ENCODE assay signal across 8 mouse cellular contexts in genomic region chr2:26342044-26342443, GRCm38 (mm10). TPM values are rescaled to one million over a fixed set of nuclear protein-coding genes. Genes with fewer than 3 reads are reported as not detected.
DNase-seq lines count a peak whose midpoint lies in the region; ATAC-seq and TF ChIP-seq lines count a peak whose summit lies in the region.

No protein-coding gene starts in this region.

- no peak for DNase-seq in forebrain, embryonic 10.5 days (ENCODE audit: extremely low spot score, low spot score)
- DNase-seq in cerebellum, adult 18-20 months = peak; percentile 77 to 78
- no peak for DNase-seq in heart, embryonic 10.5 days (ENCODE audit: low spot score)
- DNase-seq in liver, adult 2 months (ENCODE audit: extremely low read depth, low read depth, low spot score) = no peak
- DNase-seq in right cerebral cortex, postnatal 25 days = peak; percentile 73

- H3K4me3 ChIP-seq in forebrain, embryonic 10.5 days = no peak overlapping the region
- no peak overlapping the region for H3K4me3 ChIP-seq in forebrain, embryonic 15.5 days
- H3K4me3 ChIP-seq in heart, embryonic 10.5 days = peak overlapping the region; percentile 35; the same call in 1 of the 2 replicates
- H3K4me3 ChIP-seq in kidney, embryonic 15.5 days (replicated peaks) = no peak overlapping the region
- H3K4me3 ChIP-seq in liver, adult 2 months (ENCODE audit: insufficient read depth, low read depth, low read length) = no peak overlapping the region

- H3K27ac ChIP-seq in forebrain, embryonic 10.5 days = 0 out of 2 replicates have a peak overlapping the region, but pooled peaks have one; percentile 35
- H3K27ac ChIP-seq in forebrain, embryonic 15.5 days (replicated peaks) = no peak overlapping the region
- peak overlapping the region; percentile 86 for H3K27ac ChIP-seq in heart, embryonic 10.5 days
- peak overlapping the region; percentile 82 for H3K27ac ChIP-seq in kidney, embryonic 15.5 days
- peak overlapping the region; percentile 66 for H3K27ac ChIP-seq in liver, adult 2 months (replicated peaks; ENCODE audit: insufficient read depth, low read depth, low read length)

- ATAC-seq in forebrain, embryonic 15.5 days (replicated peaks) = no peak
- peak; percentile 20; the same call in 1 of the 2 replicates for ATAC-seq in kidney, embryonic 15.5 days (replicated peaks; ENCODE audit: low FRiP score)
- no peak for ATAC-seq in megakaryocyte progenitor cell, adult 5-6 weeks (replicated peaks; ENCODE audit: poor library complexity)

- no peaks in the 10 kb centered on the region for H3K79me2 ChIP-seq in liver, adult 2 months (ENCODE audit: control insufficient read depth, insufficient read depth, low read length)

- no peak overlapping the region for H3K9ac ChIP-seq in forebrain, embryonic 15.5 days (replicated peaks)
- H3K9ac ChIP-seq in kidney, embryonic 15.5 days = no peak overlapping the region
- peak overlapping the region; percentile 9; the same call in 1 of the 2 replicates for H3K9ac ChIP-seq in liver, adult 2 months (ENCODE audit: low read depth, low read length)

- WGBS in forebrain, embryonic 10.5 days = 92% methylated on average over 10 of the region's 10 CpGs
- 68% methylated on average over 10 of the region's 10 CpGs for WGBS in forebrain, embryonic 15.5 days
- 65% methylated on average over 10 of the region's 10 CpGs for WGBS in heart, embryonic 10.5 days
- 66% methylated on average over 10 of the region's 10 CpGs for WGBS in kidney, embryonic 15.5 days
- WGBS in liver, adult 2 months = 13% methylated on average over 10 of the region's 10 CpGs

- no peak for TF ChIP-seq POLR2A in liver, adult 2 months (IDR thresholded peaks at IDR 0.05; ENCODE audit: extremely low read depth, insufficient read depth, low read length)

- no peaks in the 10 kb centered on the region for H3K4me1 ChIP-seq in forebrain, embryonic 10.5 days
- H3K4me1 ChIP-seq in forebrain, embryonic 15.5 days = no peaks in the 10 kb centered on the region; the same call in 1 of the 2 replicates
- H3K4me1 ChIP-seq in heart, embryonic 10.5 days = peaks cover 51% of the 10 kb centered on the region
- H3K4me1 ChIP-seq in kidney, embryonic 15.5 days = peaks cover 39% of the 10 kb centered on the region
- H3K4me1 ChIP-seq in liver, adult 2 months (ENCODE audit: control insufficient read depth, insufficient read depth, low read length) = 0 out of 2 replicates have a peak, but pooled peaks cover 4% of the 10 kb centered on the region

- no peak for TF ChIP-seq CTCF in liver, adult 2 months (IDR thresholded peaks at IDR 0.05; ENCODE audit: low read depth, low read length)

- H3K9me3 ChIP-seq in forebrain, embryonic 10.5 days = no peaks in the 10 kb centered on the region
- H3K9me3 ChIP-seq in forebrain, embryonic 15.5 days = no peaks in the 10 kb centered on the region
- H3K9me3 ChIP-seq in heart, embryonic 10.5 days = no peaks in the 10 kb centered on the region
- no peaks in the 10 kb centered on the region for H3K9me3 ChIP-seq in kidney, embryonic 15.5 days (replicated peaks)

- H3K36me3 ChIP-seq in forebrain, embryonic 10.5 days (replicated peaks) = peaks cover 88% of the 10 kb centered on the region
- H3K36me3 ChIP-seq in forebrain, embryonic 15.5 days = peaks cover 69% of the 10 kb centered on the region
- peaks cover 81% of the 10 kb centered on the region for H3K36me3 ChIP-seq in heart, embryonic 10.5 days
- peaks cover 80% of the 10 kb centered on the region for H3K36me3 ChIP-seq in kidney, embryonic 15.5 days
- H3K36me3 ChIP-seq in liver, adult 2 months (ENCODE audit: control insufficient read depth, insufficient read depth, low read length) = no peaks in the 10 kb centered on the region

- no peaks in the 10 kb centered on the region for H3K27me3 ChIP-seq in forebrain, embryonic 10.5 days (ENCODE audit: poor library complexity, severe bottlenecking)
- H3K27me3 ChIP-seq in forebrain, embryonic 15.5 days = no peaks in the 10 kb centered on the region
- no peaks in the 10 kb centered on the region for H3K27me3 ChIP-seq in heart, embryonic 10.5 days (ENCODE audit: insufficient read depth, poor library complexity, severe bottlenecking)
- no peaks in the 10 kb centered on the region for H3K27me3 ChIP-seq in kidney, embryonic 15.5 days
- no peaks in the 10 kb centered on the region for H3K27me3 ChIP-seq in liver, adult 2 months (ENCODE audit: control insufficient read depth, insufficient read depth, low read length)

- no peak overlapping the region for H3K4me2 ChIP-seq in forebrain, embryonic 15.5 days (replicated peaks)
- H3K4me2 ChIP-seq in kidney, embryonic 15.5 days = no peak overlapping the region

RNA-seq across cellular contexts. Expression of gene Dnlz, which starts 9.9 kb away (rescaled TPM):
- polyA plus RNA-seq in forebrain, embryonic 10.5 days (2016; fragmentation: Nextera tagmentation; extraction: Ambion mirVana) = 33.8 and 37.2 TPM in 2 replicates
- 33.0 and 33.5 TPM in 2 replicates for polyA plus RNA-seq in forebrain, embryonic 15.5 days (2015; fragmentation: Nextera tagmentation; extraction: Ambion mirVana)
- polyA plus RNA-seq in heart, embryonic 10.5 days (2016; fragmentation: Nextera tagmentation; extraction: Ambion mirVana) = 32.7 and 34.7 TPM in 2 replicates
- polyA plus RNA-seq in kidney, embryonic 15.5 days (2015; fragmentation: Nextera tagmentation; extraction: Ambion mirVana) = 29.8 and 31.9 TPM in 2 replicates
- 8.7 and 10.7 TPM in 2 replicates for total RNA-seq in liver, adult 2 months (2014; rRNA removed)
- 16.4 and 22.4 TPM in 2 replicates for polyA plus RNA-seq in liver, adult 2 months (2012; rRNA removed)
- 6.4 and 6.8 TPM in 2 replicates for total RNA-seq in megakaryocyte progenitor cell, adult 5-6 weeks (2015)
- total RNA-seq in megakaryocyte progenitor cell, adult 5-6 weeks (2017) = 5.8 and 6.9 TPM in 2 replicates

RNA-seq across cellular contexts. Expression of gene Card9, which starts 18.7 kb away (rescaled TPM):
- 1.00 and 1.2 TPM in 2 replicates for polyA plus RNA-seq in forebrain, embryonic 10.5 days (2016; fragmentation: Nextera tagmentation; extraction: Ambion mirVana)
- 1.4 and 1.5 TPM in 2 replicates for polyA plus RNA-seq in forebrain, embryonic 15.5 days (2015; fragmentation: Nextera tagmentation; extraction: Ambion mirVana)
- polyA plus RNA-seq in heart, embryonic 10.5 days (2016; fragmentation: Nextera tagmentation; extraction: Ambion mirVana) = 0.31 and 0.62 TPM in 2 replicates
- 1.1 and 1.7 TPM in 2 replicates for polyA plus RNA-seq in kidney, embryonic 15.5 days (2015; fragmentation: Nextera tagmentation; extraction: Ambion mirVana)
- total RNA-seq in liver, adult 2 months (2014; rRNA removed) = 0.81 and 0.92 TPM in 2 replicates
- polyA plus RNA-seq in liver, adult 2 months (2012; rRNA removed) = 0.40 and 0.84 TPM in 2 replicates
- total RNA-seq in megakaryocyte progenitor cell, adult 5-6 weeks (2015) = 27.3 and 33.3 TPM in 2 replicates
- 99.2 and 121 TPM in 2 replicates for total RNA-seq in megakaryocyte progenitor cell, adult 5-6 weeks (2017)

RNA-seq across cellular contexts. Expression of gene Gpsm1, which starts 26.7 kb away (rescaled TPM):
- polyA plus RNA-seq in forebrain, embryonic 10.5 days (2016; fragmentation: Nextera tagmentation; extraction: Ambion mirVana) = 77.9 and 78.0 TPM in 2 replicates
- polyA plus RNA-seq in forebrain, embryonic 15.5 days (2015; fragmentation: Nextera tagmentation; extraction: Ambion mirVana) = 144 and 151 TPM in 2 replicates
- 43.7 and 53.9 TPM in 2 replicates for polyA plus RNA-seq in heart, embryonic 10.5 days (2016; fragmentation: Nextera tagmentation; extraction: Ambion mirVana)
- 39.6 and 44.4 TPM in 2 replicates for polyA plus RNA-seq in kidney, embryonic 15.5 days (2015; fragmentation: Nextera tagmentation; extraction: Ambion mirVana)
- 0.74 and 1.6 TPM in 2 replicates for total RNA-seq in liver, adult 2 months (2014; rRNA removed)
- 1.9 and 2.1 TPM in 2 replicates for polyA plus RNA-seq in liver, adult 2 months (2012; rRNA removed)
- total RNA-seq in megakaryocyte progenitor cell, adult 5-6 weeks (2015) = 6.7 and 7.1 TPM in 2 replicates
- total RNA-seq in megakaryocyte progenitor cell, adult 5-6 weeks (2017) = 7.4 and 11.9 TPM in 2 replicates

RNA-seq across cellular contexts. Expression of gene Snapc4, which starts 38.4 kb away (rescaled TPM):
- polyA plus RNA-seq in forebrain, embryonic 10.5 days (2016; fragmentation: Nextera tagmentation; extraction: Ambion mirVana) = 37.8 and 38.9 TPM in 2 replicates
- polyA plus RNA-seq in forebrain, embryonic 15.5 days (2015; fragmentation: Nextera tagmentation; extraction: Ambion mirVana) = 31.4 and 31.6 TPM in 2 replicates
- polyA plus RNA-seq in heart, embryonic 10.5 days (2016; fragmentation: Nextera tagmentation; extraction: Ambion mirVana) = 27.1 and 31.7 TPM in 2 replicates
- 27.9 and 31.3 TPM in 2 replicates for polyA plus RNA-seq in kidney, embryonic 15.5 days (2015; fragmentation: Nextera tagmentation; extraction: Ambion mirVana)
- 6.4 and 7.5 TPM in 2 replicates for total RNA-seq in liver, adult 2 months (2014; rRNA removed)
- 9.1 and 14.3 TPM in 2 replicates for polyA plus RNA-seq in liver, adult 2 months (2012; rRNA removed)
- total RNA-seq in megakaryocyte progenitor cell, adult 5-6 weeks (2015) = 15.6 and 23.2 TPM in 2 replicates
- total RNA-seq in megakaryocyte progenitor cell, adult 5-6 weeks (2017) = 35.6 and 41.8 TPM in 2 replicates

RNA-seq across cellular contexts. Expression of gene Entr1, which starts 47.1 kb away (rescaled TPM):
- polyA plus RNA-seq in forebrain, embryonic 10.5 days (2016; fragmentation: Nextera tagmentation; extraction: Ambion mirVana) = 127 and 128 TPM in 2 replicates
- 191 and 194 TPM in 2 replicates for polyA plus RNA-seq in forebrain, embryonic 15.5 days (2015; fragmentation: Nextera tagmentation; extraction: Ambion mirVana)
- 94.7 and 113 TPM in 2 replicates for polyA plus RNA-seq in heart, embryonic 10.5 days (2016; fragmentation: Nextera tagmentation; extraction: Ambion mirVana)
- polyA plus RNA-seq in kidney, embryonic 15.5 days (2015; fragmentation: Nextera tagmentation; extraction: Ambion mirVana) = 110 and 115 TPM in 2 replicates
- 31.5 and 32.8 TPM in 2 replicates for total RNA-seq in liver, adult 2 months (2014; rRNA removed)
- 41.0 and 45.0 TPM in 2 replicates for polyA plus RNA-seq in liver, adult 2 months (2012; rRNA removed)
- 44.4 and 53.5 TPM in 2 replicates for total RNA-seq in megakaryocyte progenitor cell, adult 5-6 weeks (2015)
- 33.6 and 37.9 TPM in 2 replicates for total RNA-seq in megakaryocyte progenitor cell, adult 5-6 weeks (2017)

Comparison
In these comparisons a context has a peak if more than half of its experiments do, and no peak if none do; other contexts are left out.
1. DNase-seq: peak in cerebellum, adult 18-20 months (2 of 2) and right cerebral cortex, postnatal 25 days (single experiment); none in forebrain, embryonic 10.5 days (single experiment), heart, embryonic 10.5 days (single experiment) and liver, adult 2 months (single experiment).
2. RNA of gene Gpsm1, which starts 26.7 kb away (polyA plus RNA-seq): 144 to 151 TPM in forebrain, embryonic 15.5 days, 77.9 to 78.0 TPM in forebrain, embryonic 10.5 days, 43.7 to 53.9 TPM in heart, embryonic 10.5 days and 39.6 to 44.4 TPM in kidney, embryonic 15.5 days; 1.9 to 2.1 TPM in liver, adult 2 months; every median in the first group is over 10 times any median in the second.